In genomic region chr11:78079961-78080921, GRCm38 (mm10) we compare ENCODE assay signal across 8 mouse cellular contexts. TPM values are rescaled to one million over a fixed set of nuclear protein-coding genes. Genes with fewer than 3 reads are reported as not detected.
DNase-seq lines count a peak whose midpoint lies in the region; ATAC-seq and TF ChIP-seq lines count a peak whose summit lies in the region.

Gene Eral1, minus strand, starts transcription at chr11:78080383.

- peak within 1 kb of the TSS; percentile 58 for H3K27ac ChIP-seq in bone marrow, adult 2 months (ENCODE audit: control insufficient read depth, insufficient read depth, low read depth, low read length, poor library complexity)
- H3K27ac ChIP-seq in embryonic fibroblast, embryonic 13.5 days (ENCODE audit: insufficient read depth, low read length), result peak within 1 kb of the TSS; percentile 23
- peak within 1 kb of the TSS; percentile 37; the same call in 1 of the 2 replicates for H3K27ac ChIP-seq in kidney, embryonic 14.5 days (ENCODE audit: low read depth, low read length)
- peak within 1 kb of the TSS; percentile 84 for H3K27ac ChIP-seq in limb, embryonic 15.5 days

- H3K9ac ChIP-seq in kidney, embryonic 14.5 days (ENCODE audit: low read depth, low read length), result peak within 1 kb of the TSS; percentile 86
- peak within 1 kb of the TSS; percentile 69 for H3K9ac ChIP-seq in limb, embryonic 15.5 days

- WGBS in bone marrow, adult 2 months, result under 1% methylated on average over 42 of the region's 42 CpGs
- 2% methylated on average over 42 of the region's 42 CpGs for WGBS in kidney, embryonic 14.5 days
- WGBS in limb, embryonic 15.5 days, result 1% methylated on average over 42 of the region's 42 CpGs

- TF ChIP-seq CTCF in bone marrow, adult 2 months (IDR thresholded peaks at IDR 0.05; ENCODE audit: control insufficient read depth, insufficient read depth, low read length), result no peak
- no peak for TF ChIP-seq CTCF in embryonic fibroblast, embryonic 13.5 days (IDR thresholded peaks at IDR 0.05; ENCODE audit: borderline replicate concordance, insufficient read depth, low read length)

- peaks cover 2% of the 10 kb centered on the region; the same call in 1 of the 2 replicates for H3K4me1 ChIP-seq in bone marrow, adult 2 months (ENCODE audit: control insufficient read depth, insufficient read depth, low read length)
- peaks cover 4% of the 10 kb centered on the region for H3K4me1 ChIP-seq in embryonic fibroblast, embryonic 13.5 days (ENCODE audit: control insufficient read depth, insufficient read depth, low read length)
- H3K4me1 ChIP-seq in kidney, embryonic 14.5 days (ENCODE audit: control insufficient read depth, insufficient read depth, low read length), result peaks cover 8% of the 10 kb centered on the region; the same call in 1 of the 2 replicates
- peaks cover 12% of the 10 kb centered on the region for H3K4me1 ChIP-seq in limb, embryonic 15.5 days

- no peaks in the 10 kb centered on the region for H3K9me3 ChIP-seq in kidney, embryonic 14.5 days (ENCODE audit: control insufficient read depth, low read length)
- no peaks in the 10 kb centered on the region for H3K9me3 ChIP-seq in limb, embryonic 15.5 days

- peaks cover 20% of the 10 kb centered on the region for H3K36me3 ChIP-seq in kidney, embryonic 14.5 days (ENCODE audit: control insufficient read depth, insufficient read depth, low read length)
- H3K36me3 ChIP-seq in limb, embryonic 15.5 days, result peaks cover 27% of the 10 kb centered on the region

- TF ChIP-seq POLR2A in bone marrow, adult 2 months (IDR thresholded peaks at IDR 0.05; ENCODE audit: borderline replicate concordance, control insufficient read depth, low read depth, low read length), result peak; percentile 87; the same call in 1 of the 2 replicates
- peak; percentile 84 for TF ChIP-seq POLR2A in embryonic fibroblast, embryonic 13.5 days (IDR thresholded peaks at IDR 0.05; ENCODE audit: low read depth, low read length)

- peak within 1 kb of the TSS; percentile 97 for H3K4me3 ChIP-seq in bone marrow, adult 2 months (replicated peaks; ENCODE audit: control insufficient read depth, low read depth, low read length)
- peak within 1 kb of the TSS; percentile 95 for H3K4me3 ChIP-seq in embryonic fibroblast, embryonic 13.5 days (ENCODE audit: insufficient read depth, low read length)
- H3K4me3 ChIP-seq in kidney, embryonic 14.5 days (ENCODE audit: low read length), result peak within 1 kb of the TSS; percentile 96
- peak within 1 kb of the TSS; percentile 83 for H3K4me3 ChIP-seq in limb, embryonic 15.5 days

- H3K4me2 ChIP-seq in kidney, embryonic 14.5 days (replicated peaks; ENCODE audit: low read depth, low read length), result peak within 1 kb of the TSS; percentile 81
- peak within 1 kb of the TSS; percentile 78 for H3K4me2 ChIP-seq in limb, embryonic 15.5 days

- DNase-seq in 416B (ENCODE audit: low read depth), result peak; percentile 81
- peak; percentile 80 to 83 for DNase-seq in heart, adult 9 months (ENCODE audit: low spot score in 2 of 2)
- DNase-seq in spleen, postnatal 4 days (ENCODE audit: low spot score in 2 of 2), result peak; percentile 81 to 90

- ATAC-seq in kidney, embryonic 14.5 days (ENCODE audit: low FRiP score, low TSS enrichment), result peak; percentile 95
- peak; percentile 93 for ATAC-seq in limb, embryonic 15.5 days (ENCODE audit: insufficient number of reproducible peaks, low FRiP score, low TSS enrichment, low read depth)
- ATAC-seq in monocyte, adult 5-6 weeks (replicated peaks; ENCODE audit: insufficient number of reproducible peaks, low FRiP score, low TSS enrichment, poor library complexity, severe bottlenecking), result peak; percentile 98

- H3K27me3 ChIP-seq in kidney, embryonic 14.5 days (ENCODE audit: control insufficient read depth, insufficient read depth, low read length), result no peaks in the 10 kb centered on the region
- H3K27me3 ChIP-seq in limb, embryonic 15.5 days, result no peaks in the 10 kb centered on the region

RNA-seq across cellular contexts. Expression of gene Eral1, which starts in this region (rescaled TPM):
- 9.8 and 16.3 TPM in 2 replicates for polyA plus RNA-seq in bone marrow, adult 2 months (2011; ENCODE audit: insufficient read depth, insufficient read length, low replicate concordance, missing spikeins)
- 17.0 and 18.5 TPM in 2 replicates for polyA plus RNA-seq in embryonic fibroblast, embryonic 13.5 days (2011; ENCODE audit: insufficient read length, low read depth, missing spikeins)
- 35.2 and 40.1 TPM in 2 replicates for polyA plus RNA-seq in kidney, embryonic 14.5 days (2014; fragmentation: Nextera tagmentation; extraction: Ambion mirVana)
- 30.6 and 33.7 TPM in 2 replicates for polyA plus RNA-seq in limb, embryonic 15.5 days (2015; fragmentation: Nextera tagmentation; extraction: Ambion mirVana)
- 7.1 to 17.9 TPM (median 16.5 TPM) in 3 replicates for total RNA-seq in monocyte, adult 5-6 weeks (2017)

Comparison
In these comparisons a context has a peak if more than half of its experiments do, and no peak if none do; other contexts are left out.
1. Peak in every context shown above with its lines: DNase-seq, ATAC-seq, H3K4me3 ChIP-seq and H3K27ac ChIP-seq.
2. H3K27ac ChIP-seq: peak in every context shown above with its lines; median percentile 84 in limb, embryonic 15.5 days; 58 in bone marrow, adult 2 months; 37 in kidney, embryonic 14.5 days; 23 in embryonic fibroblast, embryonic 13.5 days.